Mouse (Mus musculus): ENCODE data around the gene Polr2b. TPM values are rescaled to one million over a fixed set of nuclear protein-coding genes. Genes with fewer than 3 reads are reported as not detected.

Polr2b gene
- total RNA-seq, 2 experiments from 2014 or later = 55.9 to 93.4 TPM

- DNase-seq = no peak
These were observed 17.0 kb upstream of the Polr2b start for GRCm38 (mm10) chr5:77292803-77293522.

DNA sequence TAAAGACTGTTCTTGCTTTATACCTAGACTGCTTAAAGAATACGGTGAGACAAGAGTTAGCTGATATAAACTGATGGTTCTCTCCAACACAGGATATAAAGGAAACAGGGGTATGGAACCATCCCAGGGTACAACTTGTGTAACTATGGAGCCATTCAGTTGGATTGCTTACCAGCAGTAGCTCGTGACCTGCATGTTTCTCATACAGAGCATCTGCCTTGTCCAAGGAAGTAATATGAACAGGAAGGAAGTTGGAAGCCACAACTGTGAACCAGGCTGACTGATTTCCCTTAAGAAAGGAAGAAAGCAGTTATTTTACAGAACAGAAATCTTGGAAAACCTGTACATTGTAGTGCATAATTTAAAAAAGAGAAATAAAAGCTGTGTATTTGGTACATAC, 10.5 kb upstream of the Polr2b start:
- DNase-seq = no peak

GRCm38 (mm10) chr5:77301296-77301903, 8.5 kb upstream of the Polr2b start:
- no peak for DNase-seq

GRCm38 (mm10) chr5:77307821-77308553, 2.0 kb upstream of the Polr2b start:
- no peak for DNase-seq

- peak; percentile 38 to 48 for DNase-seq
These were observed 668 bp upstream of the Polr2b start for GRCm38 (mm10) chr5:77309051-77309906.

DNA sequence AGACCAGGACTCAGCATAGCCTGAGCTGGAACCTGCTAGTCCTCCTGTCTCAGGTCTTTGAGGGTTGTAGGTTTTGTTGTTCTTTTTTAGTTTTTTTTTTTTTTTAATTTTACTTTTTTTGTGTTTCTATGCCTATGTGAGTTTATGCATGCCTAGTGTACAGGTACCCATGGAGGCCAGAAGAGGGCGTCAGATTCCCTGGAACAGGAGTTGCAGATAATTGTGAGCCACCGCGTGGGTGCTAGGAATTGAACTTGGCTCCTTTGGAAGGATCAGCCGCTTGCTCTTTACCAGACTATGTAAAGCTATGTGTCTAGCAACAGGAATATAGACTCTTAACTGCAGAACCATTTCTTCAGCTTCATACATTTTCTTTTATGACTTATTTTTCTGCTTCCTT, 4.3 kb downstream of the Polr2b start:
- no peak for DNase-seq

DNA sequence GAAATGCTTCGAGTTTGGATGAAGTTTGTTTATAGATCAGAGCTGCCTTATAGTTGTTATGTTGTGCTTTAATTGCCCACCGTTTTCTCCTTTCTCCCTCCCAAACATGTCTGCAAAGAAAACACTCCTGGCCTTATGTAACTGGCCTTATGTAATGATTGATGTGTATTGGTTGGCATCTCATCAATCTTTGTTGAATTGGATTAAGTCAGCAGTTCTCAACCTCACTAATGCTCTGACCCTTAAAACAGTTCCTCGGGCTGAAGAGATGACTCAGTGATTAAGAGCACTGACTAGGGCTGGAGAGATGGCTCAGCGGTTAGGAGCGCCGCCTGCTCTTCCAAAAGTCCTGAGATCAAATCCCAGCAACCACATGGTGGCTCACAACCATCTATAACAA, 5.0 kb downstream of the Polr2b start:
- DNase-seq = no peak

DNA sequence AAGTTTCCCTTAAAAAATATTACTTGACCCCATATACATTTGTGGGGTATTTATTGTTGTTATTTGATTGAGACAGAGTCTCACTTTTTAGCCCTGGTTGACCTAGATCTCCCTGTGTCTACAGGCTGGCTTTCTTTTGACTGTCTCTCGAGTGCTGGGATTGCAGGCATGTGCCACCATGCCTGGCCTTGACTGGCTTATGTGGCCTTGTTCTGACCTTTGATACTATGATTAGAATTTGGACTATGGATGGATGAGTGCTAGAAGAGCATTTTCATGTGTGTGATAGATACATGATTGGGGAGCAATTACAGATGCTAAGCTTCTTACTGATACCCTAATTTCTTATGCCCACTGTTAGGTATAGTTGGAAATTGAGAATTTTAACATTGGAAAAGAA, 15.0 kb downstream of the Polr2b start:
- peak in 1 of 2 experiments; percentile 21 for DNase-seq

- no peak for DNase-seq
These were observed 20.2 kb downstream of the Polr2b start for GRCm38 (mm10) chr5:77330154-77330553.

GRCm38 (mm10) chr5:77340033-77340432, 30.1 kb downstream of the Polr2b start:
- no peak for DNase-seq

DNA sequence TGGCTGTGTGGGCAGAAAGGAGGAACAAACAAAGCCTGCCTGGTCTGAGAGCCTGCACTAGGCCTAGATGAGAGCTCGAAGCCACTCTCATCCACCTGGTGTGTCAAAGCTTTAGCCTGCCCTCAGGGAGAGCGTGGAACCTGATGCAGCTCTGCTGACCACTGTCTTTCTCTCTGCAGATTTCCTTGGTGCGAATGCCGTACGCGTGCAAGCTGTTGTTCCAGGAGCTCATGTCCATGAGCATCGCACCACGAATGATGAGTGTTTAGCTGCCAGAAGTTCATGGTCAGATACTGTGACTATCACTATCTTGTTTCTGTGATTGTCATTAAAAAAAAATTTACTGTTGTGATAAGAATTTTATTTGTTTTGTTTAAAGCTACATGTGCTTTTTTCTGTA, 39.0 kb downstream of the Polr2b start:
- peak; percentile 33 to 42 for DNase-seq

DNA sequence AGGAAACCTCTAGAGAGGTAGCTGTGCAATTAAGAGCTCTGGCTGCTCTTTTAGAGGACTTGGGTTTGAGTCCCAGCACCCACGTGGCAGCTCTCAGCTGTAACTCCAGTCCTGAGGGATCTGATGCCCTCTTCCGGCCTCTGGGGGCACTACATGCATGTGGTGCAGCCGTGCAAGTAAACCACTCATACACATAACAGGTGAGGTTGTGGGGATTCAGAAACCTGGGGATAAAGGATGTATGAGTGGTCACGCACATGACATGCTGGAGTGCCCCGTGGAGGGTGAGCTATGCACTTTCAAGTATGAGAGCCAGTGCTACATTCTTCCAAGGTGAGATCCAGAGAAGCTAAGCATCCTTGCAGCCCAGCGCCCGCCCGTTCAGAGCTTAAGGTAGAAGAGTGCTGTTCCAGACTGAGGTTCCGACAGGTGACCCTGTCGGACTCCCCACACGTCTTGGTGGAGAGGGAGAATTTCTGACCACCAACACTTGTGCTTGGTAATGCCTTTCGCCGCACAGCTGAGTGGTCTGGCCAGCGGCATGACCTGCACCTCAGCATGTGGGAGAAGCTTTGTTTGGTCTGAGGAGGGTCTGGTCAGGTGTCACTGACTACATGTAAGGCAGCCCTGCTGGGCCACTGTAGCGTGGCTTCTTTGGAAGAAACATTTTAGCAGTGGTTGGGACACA, 40.2 kb downstream of the Polr2b start:
- no peak for DNase-seq

GRCm38 (mm10) chr5:77351691-77352090, 41.7 kb downstream of the Polr2b start:
- no peak for DNase-seq

- peak; percentile 88 to 91 for DNase-seq
These were observed 44.4 kb downstream of the Polr2b start for GRCm38 (mm10) chr5:77354361-77354787.

DNA sequence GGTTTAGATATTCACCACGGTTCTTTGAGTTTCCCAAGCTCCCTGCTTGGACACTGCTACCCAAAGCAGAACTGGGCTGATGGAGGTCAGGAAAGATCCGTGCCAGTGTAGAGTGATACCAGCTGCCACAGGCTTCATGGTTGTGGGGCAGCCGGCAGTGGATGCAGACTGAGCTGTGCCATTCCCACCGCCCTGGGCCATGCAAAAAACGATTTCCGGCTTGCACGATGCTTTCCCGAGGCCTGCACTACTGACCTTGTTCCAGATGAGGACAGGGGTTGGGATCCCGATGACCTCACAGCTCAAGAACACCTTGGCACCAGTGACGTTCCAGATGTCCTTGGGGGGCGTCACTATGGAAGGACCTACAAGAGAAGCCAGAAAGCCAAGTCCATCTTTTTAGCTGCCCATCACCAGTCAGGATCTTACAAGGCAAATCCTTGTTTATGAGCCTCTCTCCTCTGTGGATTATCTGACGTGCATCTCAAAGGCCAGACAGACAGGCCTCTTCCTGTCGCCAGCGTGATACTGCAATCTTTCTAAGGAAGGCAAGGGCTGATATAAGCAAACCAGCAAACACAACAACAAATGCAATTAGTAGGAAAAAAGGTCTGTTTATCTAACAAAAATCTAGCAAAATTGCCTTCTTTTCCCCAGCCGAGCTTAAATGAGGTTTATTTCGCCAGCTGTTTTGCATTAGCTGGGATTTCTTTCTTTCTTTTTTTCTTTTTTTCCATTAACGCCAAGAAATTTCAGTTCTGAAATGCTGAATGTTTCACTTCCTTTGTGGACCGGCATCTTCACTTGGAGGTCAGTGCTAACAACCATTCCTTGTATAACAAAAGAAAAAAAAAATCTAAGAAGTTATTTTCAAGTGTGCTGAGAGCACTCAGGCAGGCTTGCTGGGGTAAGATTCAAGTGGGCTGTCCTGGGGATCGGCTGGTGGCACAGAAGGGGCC, 45.6 kb downstream of the Polr2b start:
- DNase-seq = peak; percentile 54 to 55

GRCm38 (mm10) chr5:77357405-77358149, 47.6 kb downstream of the Polr2b start:
- peak; percentile 85 to 92 for DNase-seq

- peak; percentile 58 to 67 for DNase-seq
These were observed 48.4 kb downstream of the Polr2b start for GRCm38 (mm10) chr5:77358347-77358746.

DNA sequence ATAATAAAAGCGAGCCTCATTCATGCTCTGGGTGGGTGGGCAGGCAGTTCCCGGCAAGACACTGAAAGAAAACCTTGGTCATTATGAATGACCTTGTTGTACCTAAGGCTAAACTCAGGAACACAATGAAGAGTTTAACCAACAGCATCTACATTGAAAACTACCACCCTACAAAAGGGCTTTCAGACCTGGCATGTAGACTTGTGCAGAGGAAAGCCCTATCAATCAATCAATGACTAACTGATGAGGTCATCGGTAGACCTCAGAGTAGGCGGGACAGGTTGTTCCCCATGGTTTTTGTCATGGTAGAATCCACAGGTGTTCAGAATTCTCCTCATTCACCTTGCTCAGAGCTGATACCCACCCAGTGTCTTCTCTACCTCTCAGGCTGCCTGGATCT, 50.0 kb downstream of the Polr2b start:
- DNase-seq = no peak

DNA sequence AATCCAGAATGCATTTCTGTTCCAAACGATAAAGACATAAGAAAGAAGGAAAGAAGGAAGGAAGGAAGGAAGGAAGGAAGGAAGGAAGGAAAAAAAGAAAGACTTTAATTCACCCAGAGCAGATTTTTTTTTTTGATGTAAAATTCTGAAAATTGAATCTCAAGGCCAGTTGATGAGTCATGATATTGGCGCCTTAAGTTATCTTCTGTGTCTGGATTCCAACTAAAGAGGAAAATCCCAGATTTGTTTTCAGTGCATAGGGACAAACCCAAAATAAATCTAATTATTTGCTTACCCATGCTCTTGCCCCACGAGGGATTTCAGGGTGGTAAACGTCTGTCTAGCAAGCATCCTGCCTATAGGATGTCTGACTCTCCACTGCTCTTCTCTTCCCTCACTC, 51.1 kb downstream of the Polr2b start:
- no peak for DNase-seq

GRCm38 (mm10) chr5:77362120-77362519, 52.2 kb downstream of the Polr2b start:
- no peak for DNase-seq
